Mouse (Mus musculus): ENCODE results near the gene Nme2.
A peak's percentile ranks its signal among the peaks of the same experiment; 100 is the strongest.
"Not testable (repeated sequence)": the region's sequence is repeated elsewhere in the genome, so short reads cannot be mapped to it uniquely, and the experiment has no call there.

Gene Nme2

GRCm38 (mm10) chr11:93965391-93965790, 9.3 kb upstream of the Nme2 start:
- no peak for DNase-seq

GRCm38 (mm10) chr11:93963013-93963412, 7.0 kb upstream of the Nme2 start:
- DNase-seq = no peak

GRCm38 (mm10) chr11:93961482-93961881, 5.4 kb upstream of the Nme2 start:
- no peak for DNase-seq

GRCm38 (mm10) chr11:93957746-93958145, 1.7 kb upstream of the Nme2 start:
- DNase-seq = no peak

- no peak for DNase-seq
Measured at GRCm38 (mm10) chr11:93957031-93957555, 1.0 kb upstream of the Nme2 start.

- peak; percentile 97 for DNase-seq
Measured at GRCm38 (mm10) chr11:93955256-93956150, 556 bp downstream of the Nme2 start.

GRCm38 (mm10) chr11:93954738-93955255, 1.3 kb downstream of the Nme2 start:
- DNase-seq = no peak

- DNase-seq = no peak
Measured at GRCm38 (mm10) chr11:93952376-93952775, 3.7 kb downstream of the Nme2 start.

GRCm38 (mm10) chr11:93950045-93950444, 6.0 kb downstream of the Nme2 start:
- DNase-seq = no peak

GRCm38 (mm10) chr11:93948887-93949567, 7.0 kb downstream of the Nme2 start:
- no peak for DNase-seq

GRCm38 (mm10) chr11:93944986-93945385, 11.1 kb downstream of the Nme2 start:
- no peak for DNase-seq

- no peak for DNase-seq
Measured at GRCm38 (mm10) chr11:93940906-93941305, 15.2 kb downstream of the Nme2 start.

GRCm38 (mm10) chr11:93929106-93929505, 27.0 kb downstream of the Nme2 start:
- DNase-seq = no peak

GRCm38 (mm10) chr11:93915019-93915418, 41.0 kb downstream of the Nme2 start:
- not testable (repeated sequence) for DNase-seq

GRCm38 (mm10) chr11:93911603-93912002, 44.5 kb downstream of the Nme2 start:
- no peak for DNase-seq

- DNase-seq = no peak
Measured at GRCm38 (mm10) chr11:93908829-93909228, 47.2 kb downstream of the Nme2 start.

- DNase-seq = no peak
Measured at GRCm38 (mm10) chr11:93907839-93908238, 48.2 kb downstream of the Nme2 start.

GRCm38 (mm10) chr11:93906834-93907233, 49.2 kb downstream of the Nme2 start:
- DNase-seq = no peak

Measured in kidney, postnatal 10 days (tissue).